Mouse (Mus musculus) embryo, embryonic 11.5 days (tissue): ENCODE results near the gene Rxfp3.

Source experiments
- DNase-seq: peaks from one replicate; pipeline ENCODE4 v3.0.0-alpha.2; 2012; ENCODE audit warnings: low read depth, low spot score

Gene Rxfp3

DNA sequence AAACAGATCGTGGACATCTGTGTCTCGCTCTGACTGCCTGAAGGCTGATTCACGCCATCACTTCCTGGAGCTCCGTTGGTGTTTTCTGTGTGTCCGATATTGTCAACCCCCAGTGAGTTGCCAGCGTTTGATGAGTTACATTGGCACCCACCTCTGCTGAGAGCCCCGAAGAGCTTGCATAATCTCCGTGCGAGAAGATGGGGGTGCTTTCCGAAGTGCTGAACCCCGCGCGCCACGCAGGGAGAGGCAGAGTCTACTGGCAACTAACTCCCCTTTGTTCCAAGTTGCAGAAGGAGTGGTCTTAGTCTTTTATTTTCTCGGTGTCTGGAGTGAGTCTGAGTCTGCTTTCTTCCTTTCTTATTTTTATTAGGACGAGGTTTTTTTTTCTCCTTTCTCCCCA is at the start of gene Rxfp3:
TSS of gene Rxfp3 (minus strand) at position 281 of the 400 bp plus-strand sequence.
- no peak for DNase-seq

DNA sequence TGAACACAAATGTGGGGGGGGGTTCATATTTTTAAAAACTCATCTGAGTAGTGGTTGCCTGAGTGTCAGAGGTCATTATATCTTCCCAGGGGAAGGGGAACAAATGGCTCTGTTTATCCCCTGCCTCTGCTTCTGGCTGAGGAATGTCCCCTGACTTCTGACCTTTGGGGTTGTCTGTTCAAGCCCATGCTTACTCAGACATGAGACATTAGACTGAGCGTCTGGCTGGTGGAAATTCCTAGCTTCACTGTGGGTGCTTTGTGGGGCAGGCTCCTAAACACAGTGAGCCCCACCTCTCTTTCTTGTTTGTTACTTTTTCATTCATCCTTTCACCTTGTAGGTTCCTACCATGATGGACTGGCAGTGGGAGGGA is 47.2 kb upstream of the Rxfp3 start:
- no peak for DNase-seq

DNA sequence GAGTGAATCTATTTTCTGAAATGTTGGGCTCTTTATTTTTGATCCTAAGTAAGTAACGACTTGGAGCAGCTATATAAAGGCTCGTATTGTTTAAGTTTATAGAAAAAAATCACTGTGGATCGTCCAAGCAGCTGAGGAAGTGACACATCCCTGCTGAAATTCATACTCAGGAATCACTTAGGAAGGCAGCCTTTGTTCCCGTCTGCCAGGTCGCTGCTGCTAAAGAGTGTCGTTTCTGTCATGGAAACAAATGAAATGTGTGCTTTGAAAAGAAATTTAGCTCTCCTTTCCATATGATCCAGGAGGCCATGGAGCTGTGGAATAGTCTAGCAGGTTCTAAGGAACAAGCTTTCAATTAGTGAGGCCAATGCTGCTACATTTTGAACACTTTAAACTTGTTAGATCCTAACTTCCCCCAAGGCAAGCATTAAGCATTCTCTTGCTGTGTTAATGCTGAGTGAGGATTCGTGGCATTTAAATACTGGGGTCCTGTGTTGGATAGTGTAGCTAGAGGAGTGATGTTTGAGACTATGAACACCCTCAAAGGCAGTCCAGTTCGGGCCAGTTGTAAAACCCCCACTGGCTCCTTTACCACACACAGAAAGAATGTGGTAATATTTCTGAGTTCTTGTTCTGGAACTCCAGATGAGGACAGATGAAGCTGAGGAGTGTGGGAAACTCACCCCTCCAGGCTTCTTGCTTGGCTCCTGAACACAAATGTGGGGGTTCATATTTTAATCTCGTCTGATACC is 46.6 kb upstream of the Rxfp3 start:
- DNase-seq: no peak

DNA sequence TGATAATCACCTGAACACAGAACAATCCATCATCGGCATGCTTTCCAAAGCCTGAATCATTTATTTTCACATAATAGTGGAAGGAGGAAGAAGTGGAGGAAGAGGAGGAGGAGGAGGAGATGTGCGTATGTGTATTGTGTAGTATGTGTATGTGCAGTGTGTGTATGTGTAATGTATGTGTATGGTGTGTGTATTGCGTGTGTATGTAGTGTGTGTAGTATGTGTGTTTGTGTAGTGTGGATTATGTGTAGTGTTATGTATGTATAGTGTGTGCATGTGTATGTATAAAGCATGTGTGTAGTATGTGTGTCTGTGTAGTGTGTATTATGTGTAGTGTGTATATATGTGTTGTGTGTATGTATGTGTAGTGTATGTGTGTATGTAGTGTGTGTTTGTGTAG is 45.9 kb upstream of the Rxfp3 start:
- no peak for DNase-seq

DNA sequence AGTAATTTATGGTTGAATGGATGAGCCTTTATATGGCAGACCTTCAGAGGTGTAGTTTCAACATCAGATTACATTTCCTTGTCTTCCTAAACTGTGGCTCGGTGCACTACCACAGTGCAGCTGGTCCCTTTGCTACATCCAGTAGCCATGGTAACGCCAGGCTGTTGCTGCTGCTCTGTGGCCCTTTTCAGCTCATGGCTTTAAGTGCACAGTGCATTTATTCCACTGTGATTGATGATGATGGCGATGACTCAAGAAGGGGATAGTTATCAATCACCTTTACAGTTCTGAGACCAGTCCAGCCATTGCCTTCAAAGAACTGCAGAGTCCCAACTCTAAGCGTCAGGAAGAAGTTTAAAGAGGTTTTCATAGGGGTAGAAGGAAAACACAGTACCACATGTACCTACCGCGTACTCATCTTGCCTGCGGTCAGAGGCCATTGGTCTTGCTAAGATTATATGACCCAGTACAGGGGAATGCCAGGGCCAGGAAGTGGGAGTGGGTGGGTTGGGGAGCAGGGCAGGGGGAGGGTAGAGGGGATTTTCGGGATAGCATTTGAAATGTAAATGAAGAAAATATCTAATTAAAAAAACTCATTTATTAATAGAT is 45.3 kb upstream of the Rxfp3 start:
- DNase-seq: no peak

DNA sequence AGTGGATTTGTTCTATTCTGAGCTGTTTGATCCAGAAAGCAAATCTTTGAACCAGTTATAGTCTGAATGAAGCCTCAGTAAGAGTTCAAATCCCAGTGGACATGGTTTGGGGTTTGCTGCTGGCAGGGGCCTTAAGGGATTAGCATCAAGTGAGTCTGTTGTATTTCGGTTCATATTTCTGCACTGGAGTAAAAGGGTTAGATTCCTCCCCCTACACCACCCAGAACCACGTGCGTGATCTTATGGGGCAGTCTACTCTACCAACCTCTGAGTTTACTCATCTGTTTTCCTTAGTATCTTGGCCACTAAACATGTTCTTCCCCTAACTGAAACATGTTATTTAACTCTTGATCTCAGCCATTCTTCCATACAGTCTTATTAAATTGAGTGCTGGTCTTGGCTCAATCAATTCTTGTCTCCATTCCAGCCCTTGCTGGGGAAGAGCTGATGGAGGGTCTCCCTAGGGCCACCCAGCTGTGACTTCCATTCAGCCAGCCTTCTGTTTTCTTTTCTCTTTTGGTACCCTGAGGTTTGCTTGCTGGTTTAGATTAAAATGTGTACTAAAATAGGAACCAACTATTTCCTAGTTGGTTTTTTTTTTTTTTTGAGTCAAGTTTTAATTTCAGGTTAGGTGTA is 38.1 kb upstream of the Rxfp3 start:
- no peak for DNase-seq

DNA sequence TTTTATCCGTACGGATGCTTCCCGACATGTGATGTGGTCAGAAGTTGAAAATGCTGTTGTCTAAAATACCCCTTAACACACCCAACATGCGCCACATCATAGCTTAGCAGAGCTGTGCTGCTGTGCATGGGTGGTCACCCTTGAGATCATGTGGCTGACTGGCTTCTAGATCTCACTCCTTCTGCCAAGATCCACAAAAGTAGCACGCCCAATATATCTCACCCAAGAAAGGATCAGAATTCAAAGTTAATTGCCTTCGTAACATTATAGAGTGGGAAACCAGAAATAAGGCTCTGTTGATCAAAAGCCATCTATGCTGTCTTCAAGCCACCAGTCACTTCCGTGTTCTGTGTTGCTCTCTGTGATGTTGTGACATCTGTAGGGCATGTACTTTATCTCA is 30.1 kb upstream of the Rxfp3 start:
- DNase-seq: no peak

DNA sequence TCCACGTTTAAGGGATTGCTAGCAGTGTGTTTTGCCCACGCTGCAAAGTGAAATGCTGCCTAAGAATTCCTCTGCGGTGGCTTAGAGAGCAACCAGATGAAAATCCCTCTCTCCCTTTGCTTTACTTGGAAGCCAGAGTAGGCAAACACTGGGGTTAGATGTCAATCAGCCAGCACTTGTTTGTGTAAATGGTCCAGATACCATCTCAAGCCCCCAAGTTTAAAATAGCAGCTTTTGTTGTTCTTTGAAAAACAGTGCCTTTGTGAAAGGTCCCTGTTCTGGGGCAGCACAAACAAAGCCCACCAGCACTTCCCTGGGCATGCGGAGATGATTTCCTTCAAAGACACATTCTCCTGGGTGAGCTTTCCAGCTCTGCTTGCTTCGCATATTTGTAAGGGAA is 28.5 kb upstream of the Rxfp3 start:
- no peak for DNase-seq

DNA sequence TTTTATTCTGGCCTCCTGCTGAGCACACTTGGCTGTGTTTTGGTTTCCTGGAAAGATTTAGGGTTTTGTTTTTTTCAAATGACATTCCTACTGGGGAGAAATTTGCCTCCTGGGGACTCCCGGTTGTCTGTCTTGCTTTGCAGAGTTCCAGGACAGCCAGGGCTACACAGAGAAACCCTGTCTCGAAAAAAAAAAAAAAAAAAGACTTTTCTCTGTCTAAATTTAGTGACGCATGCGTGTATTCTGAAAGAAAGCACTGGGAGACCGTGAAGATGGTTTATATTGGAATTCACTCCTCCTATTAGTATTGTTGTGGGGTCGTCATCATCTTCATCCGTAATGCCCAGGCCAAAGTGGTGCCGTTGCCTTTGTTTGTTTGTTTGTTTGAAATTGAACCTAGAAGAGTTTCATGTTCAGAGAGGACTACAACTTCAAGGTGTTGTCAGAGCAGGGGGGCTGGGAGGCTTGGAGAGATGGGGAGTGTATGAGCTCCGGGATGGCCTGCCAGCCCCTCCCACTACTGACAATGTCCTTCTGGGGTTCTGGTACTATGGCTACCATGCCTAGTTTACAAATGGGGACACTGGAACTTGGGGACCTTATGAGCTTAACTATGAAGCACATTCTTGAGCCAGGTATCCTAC is 27.9 kb upstream of the Rxfp3 start:
- DNase-seq: no peak

DNA sequence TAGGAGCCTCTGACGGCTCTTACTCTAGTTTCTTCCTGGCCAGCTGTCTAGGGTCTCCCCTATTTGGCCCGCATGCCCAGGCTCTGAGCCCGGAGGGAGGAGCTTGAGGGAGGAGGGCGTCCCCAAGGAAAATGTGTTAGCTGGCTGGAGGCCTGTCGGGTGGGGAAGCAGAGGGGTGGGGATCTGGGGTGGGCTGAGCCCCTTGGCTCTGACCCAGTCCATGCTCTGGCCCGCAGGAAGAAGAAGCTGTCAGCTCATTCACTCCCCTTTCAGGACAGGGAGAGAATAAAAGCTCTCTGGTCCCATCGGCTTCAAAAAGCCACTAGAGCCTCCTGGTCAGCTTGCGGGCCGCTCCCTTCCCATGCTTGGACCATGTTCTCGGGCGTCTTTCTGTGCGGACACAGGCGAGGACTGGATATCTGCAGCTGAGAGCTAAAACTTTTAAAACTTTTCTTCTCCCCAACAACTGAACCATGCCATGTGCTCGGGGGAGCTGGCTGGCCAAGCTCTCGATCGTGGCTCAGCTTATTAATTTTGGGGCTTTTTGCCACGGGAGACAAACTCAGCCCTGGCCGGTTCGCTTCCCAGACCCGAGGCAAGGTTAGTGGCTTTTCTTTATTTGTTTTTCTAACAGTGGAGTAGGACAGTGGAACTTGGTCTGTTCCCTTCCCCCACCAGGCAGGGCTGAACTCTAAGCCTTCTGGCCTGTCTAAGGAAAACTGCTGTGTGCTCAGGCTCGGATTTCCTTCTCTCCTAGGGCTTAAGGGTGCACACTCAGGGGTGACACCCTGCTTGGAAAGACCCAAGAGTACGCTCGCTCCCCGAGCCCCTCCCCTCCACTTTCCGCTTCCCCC is 27.0 kb upstream of the Rxfp3 start, which contains the start of gene Adamts12:
TSS of gene Adamts12 (plus strand) at position 233 of the 854 bp plus-strand sequence.
- no peak for DNase-seq

DNA sequence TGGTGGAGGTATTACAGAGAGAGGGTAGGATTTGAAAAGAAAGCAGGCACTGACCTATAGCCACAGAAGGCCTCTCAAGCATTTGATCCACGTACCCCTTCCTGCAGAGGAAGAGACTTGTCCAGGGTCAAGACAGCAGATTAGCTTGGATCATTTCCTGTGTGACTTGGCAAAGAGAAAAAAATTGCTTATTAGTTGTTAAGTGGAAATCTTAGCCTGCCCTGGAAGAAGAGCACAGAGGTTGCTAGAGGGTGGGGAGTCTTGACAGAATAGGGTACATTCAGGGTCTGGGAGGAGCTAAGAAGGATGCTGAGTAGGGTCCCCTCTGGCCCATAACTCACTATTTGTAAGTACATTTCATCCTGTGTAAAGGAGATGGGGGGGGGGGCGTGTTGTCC is 26.4 kb upstream of the Rxfp3 start:
- no peak for DNase-seq

DNA sequence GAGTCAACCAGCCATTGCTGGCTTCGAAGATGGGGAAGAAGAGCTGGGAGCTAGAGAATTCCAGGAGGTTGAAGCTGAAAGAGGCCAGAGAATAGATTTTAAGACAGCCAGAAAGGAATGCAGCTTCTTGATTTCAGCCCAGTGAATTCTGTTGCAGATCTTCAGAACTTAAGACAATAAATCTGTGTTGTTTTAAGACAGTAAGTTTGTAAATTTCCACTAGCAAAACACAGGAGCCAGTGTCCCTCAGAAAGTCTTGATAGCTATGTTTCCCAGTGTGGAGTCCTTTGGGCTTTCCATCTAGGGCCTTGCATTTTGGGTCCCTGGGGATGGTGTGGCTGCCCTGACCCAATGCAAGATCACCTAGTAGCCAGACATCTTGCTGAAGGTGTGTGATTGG is 25.1 kb upstream of the Rxfp3 start:
- DNase-seq: no peak

DNA sequence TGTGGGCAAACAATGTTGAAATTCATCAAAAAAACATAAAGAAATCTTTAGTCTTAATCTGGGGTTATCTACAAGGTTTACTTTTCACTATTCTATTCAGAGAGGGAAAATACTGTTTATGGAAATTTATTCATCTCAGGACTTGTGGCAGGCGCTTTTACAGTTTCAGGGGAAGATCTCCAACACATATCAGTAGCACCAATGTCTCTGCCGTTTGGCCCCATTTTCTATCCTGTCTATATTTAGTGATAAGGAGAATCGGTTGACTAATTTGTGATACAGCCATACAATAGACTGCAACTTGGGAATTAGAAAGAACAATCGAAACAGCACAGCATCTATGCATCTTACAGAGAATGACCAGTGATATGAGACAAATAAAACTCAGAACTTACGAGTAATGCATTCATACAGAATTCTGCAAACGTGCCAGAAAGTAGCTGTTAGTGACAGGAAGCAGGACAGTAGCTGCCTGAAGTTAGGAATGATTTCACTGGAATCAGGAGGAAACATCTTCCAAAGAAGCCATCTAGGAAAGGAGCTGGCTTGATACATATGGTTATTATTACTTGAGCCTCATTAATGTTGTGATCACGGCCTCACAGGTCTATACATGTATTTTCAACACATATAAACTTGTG is 16.8 kb upstream of the Rxfp3 start:
- no peak for DNase-seq

DNA sequence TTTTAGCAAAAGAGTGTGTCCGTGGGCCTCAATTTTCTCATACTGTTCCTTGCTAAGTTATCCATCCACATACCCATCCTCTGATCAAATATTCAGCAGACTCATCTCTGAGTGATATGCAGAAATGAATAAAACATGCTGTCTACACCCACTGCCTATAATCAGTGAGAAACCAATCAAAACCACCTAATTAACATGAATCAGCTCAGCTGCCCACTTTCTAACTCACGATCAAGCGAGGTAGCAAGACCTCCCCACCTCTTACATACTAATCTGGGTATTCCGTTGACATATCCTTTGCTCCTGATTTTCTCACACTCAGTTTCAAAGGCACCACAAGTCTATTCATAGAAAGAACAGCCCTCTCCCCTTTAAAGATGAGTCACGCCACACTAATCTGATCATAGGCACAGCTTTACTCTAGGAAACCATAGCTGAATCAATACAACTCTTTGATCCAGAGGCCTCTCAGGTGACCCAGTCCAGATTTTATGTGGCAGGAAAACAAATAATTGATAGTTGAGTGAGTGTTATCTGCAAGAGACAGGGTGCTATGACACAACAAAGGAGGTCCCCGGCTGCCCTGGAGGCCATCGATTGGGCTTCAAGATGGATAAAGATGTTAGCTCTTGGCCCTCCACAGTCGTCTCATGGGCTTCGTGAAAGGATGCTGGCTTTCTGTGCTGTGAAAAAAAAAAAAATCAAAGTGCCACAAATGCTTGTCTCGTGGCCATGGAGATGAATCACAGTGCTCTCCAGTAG is 16.1 kb upstream of the Rxfp3 start:
- no peak for DNase-seq

DNA sequence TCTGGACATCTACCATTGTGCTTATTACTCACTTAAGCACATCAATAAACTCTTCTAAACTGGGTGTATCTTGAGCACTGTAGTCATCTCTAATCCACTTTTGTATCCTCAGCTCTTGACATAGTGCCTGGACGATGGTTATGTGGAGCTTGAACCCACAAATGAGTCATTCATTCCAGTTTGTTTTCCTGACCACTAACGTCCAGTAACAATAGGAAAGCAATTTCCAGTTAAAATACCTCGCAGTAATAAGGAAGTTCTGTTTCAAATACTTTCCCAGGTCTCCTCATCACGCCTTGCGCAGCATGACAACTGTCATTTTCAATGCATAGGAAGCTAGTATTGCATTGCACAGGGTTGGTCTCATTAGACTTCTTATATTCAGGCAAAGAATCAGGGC is 5.0 kb upstream of the Rxfp3 start:
- no peak for DNase-seq

DNA sequence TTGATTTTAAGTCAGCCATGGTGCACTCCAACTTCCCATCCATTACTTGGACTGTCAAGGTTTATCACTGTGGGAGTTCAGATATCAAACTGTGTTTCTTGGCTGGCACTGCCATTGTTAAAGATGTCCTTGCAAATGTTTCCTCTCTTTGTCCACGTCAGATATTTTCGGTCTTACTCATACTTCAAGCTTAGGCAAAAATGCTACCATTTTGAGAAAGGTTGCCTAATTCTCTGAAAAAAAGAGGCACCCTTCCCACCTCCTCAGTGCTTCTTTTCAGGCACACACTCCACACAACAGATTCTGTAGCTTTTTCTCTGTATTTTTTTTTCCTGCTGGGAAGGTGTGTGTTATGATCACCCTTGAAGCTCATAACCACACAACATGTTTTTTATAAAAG is 3.4 kb upstream of the Rxfp3 start:
- DNase-seq: no peak

DNA sequence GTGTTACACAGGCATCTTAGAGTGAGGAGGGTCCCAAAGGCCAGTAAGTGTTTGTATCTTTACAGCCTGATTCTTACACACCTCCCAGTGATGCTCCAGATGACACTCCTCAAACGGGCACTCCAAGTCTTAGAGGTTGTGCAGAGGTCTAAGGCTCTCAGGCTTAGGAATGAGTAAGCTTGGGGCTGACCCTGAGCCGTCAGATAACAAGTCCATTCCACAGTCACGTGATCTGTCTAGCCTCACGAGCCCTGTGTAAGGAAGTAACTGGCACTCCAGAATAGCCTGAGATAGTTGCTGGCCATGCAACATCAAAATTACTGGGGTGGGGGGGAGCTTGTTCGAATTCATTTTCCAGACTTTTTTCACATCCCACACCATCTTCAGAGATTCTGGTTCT is 2.3 kb upstream of the Rxfp3 start:
- DNase-seq: no peak

DNA sequence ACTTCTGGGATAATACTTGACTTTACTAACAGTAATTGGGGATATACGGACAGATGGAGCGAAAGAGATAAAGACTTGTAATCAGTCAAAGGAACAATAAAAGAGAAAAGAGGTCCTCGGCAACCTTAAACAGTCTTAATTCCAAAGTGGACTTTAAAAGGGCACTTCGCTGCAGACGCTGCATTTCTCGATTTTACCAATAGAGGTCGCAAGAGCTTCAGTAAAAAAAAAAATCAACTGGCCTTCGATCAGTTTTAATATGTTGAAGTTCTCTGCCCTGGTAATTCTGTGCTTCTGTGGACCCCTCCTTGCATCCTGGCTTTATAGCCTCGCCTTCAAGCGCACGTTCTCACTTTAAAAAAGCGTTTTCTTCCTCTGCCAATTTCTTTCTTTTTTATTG is 685 bp upstream of the Rxfp3 start:
- DNase-seq: peak; percentile 51

DNA sequence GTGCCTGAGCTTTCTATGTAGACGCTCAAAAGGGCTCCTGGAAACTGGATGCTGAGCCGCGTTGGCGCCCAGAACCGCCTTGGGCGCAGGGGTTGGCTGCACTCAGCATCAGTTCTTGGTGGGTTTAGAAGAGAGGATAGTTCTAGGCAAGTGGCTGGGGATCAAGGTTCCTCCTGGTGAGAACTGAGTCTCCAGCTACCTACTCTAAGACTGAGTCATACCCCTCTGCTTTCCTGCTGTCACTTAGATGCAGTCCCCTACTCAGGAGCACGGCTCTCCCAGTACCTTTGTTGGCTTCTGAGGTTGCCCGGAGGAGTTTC is 455 bp downstream of the Rxfp3 start:
- no peak for DNase-seq

DNA sequence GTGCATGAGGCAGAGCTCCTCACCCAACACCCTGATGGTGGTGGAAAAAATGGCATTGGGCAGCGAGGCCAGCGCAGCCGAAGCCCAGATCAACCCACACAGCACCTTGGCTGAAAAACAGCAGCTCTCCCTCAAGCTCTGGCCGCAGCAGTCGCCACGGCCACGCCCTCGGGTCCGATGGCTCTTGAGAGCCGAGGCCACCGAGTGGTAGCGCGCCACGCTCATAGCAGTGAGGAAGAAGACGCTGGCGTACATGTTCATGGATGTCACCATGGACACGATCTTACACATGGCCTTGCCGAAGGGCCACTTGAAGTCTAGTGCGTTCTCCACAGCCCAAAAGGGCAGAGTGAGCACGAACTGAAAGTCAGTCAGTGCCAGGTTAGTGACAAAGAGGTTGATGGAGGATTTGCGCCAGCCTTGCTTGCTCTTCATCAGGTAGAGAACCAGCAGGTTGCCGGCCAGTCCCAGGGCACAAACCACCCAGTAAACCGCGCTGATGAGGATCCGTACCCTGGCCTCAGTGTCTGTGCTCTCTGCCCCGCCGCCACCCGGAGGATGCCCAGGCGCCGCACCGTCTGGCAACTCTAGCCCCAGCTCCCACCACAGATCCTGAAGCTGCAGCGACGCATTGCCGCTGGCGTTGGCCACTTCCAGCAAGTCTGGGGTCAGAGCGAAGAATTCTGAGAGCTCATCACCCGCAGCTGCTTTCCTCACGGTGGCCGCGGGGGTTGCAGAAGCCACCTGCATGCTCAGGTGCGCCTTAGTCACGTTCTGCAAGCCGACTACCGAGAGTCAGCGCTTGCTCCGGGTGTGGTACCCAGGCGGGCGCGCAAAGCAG is 1.0 kb downstream of the Rxfp3 start:
- DNase-seq: no peak
